Comparison of ENCODE assay signal across 8 mouse cellular contexts in genomic region chr3:108166486-108167211, GRCm38 (mm10). TPM values are rescaled to one million over a fixed set of nuclear protein-coding genes. Genes with fewer than 3 reads are reported as not detected.
DNase-seq lines count a peak whose midpoint lies in the region; ATAC-seq and TF ChIP-seq lines count a peak whose summit lies in the region.
"Had no signal": no experiment of that assay in that cellular context is flagged by ENCODE, and none has a peak within 500 bp of the region (broad histone marks: within the 10 kb centered on the region; RNA-seq: fewer than 3 reads in every experiment).

No protein-coding gene starts in this region.

- no peaks in the 10 kb centered on the region for H3K36me3 ChIP-seq in liver, postnatal 0 days (replicated peaks; ENCODE audit: insufficient read depth, low read length)

- TF ChIP-seq CTCF in cortical plate, adult 2 months (IDR thresholded peaks at IDR 0.05; ENCODE audit: extremely low read depth, insufficient read depth, low read length): peak; percentile 26; the same call in 1 of the 2 replicates
- TF ChIP-seq CTCF in liver, postnatal 0 days (IDR thresholded peaks at IDR 0.05; ENCODE audit: low read depth): peak; percentile 53

- no peak overlapping the region for H3K4me2 ChIP-seq in liver, postnatal 0 days (ENCODE audit: low read depth, low read length)

- H3K4me1 ChIP-seq in cortical plate, adult 2 months (ENCODE audit: control insufficient read depth, insufficient read depth, low read length): peaks cover 3% of the 10 kb centered on the region; the same call in 1 of the 2 replicates
- 0 out of 2 replicates have a peak, but pooled peaks cover 2% of the 10 kb centered on the region for H3K4me1 ChIP-seq in liver, postnatal 0 days (ENCODE audit: insufficient read depth)

- no peak for TF ChIP-seq EP300 in liver, postnatal 0 days (IDR thresholded peaks at IDR 0.05; ENCODE audit: low read depth)

- TF ChIP-seq POLR2A in cortical plate, adult 2 months (IDR thresholded peaks at IDR 0.05; ENCODE audit: extremely low read depth, insufficient read depth, low read length): no peak

- DNase-seq in ES-CJ7 (ENCODE audit: low read depth, low spot score): peak; percentile 20
- peak; percentile 67 for DNase-seq in gastrocnemius, postnatal 10 days
- DNase-seq in kidney, adult 18-20 months: peak; percentile 28
- DNase-seq in liver, postnatal 0 days: peak; percentile 61
- peak; percentile 84 for DNase-seq in retina, embryonic 14.5 days (ENCODE audit: low spot score)

- no peaks in the 10 kb centered on the region for H3K9me3 ChIP-seq in liver, postnatal 0 days (ENCODE audit: low read length)

- peak; percentile 61 for ATAC-seq in liver, postnatal 0 days
- no peak for ATAC-seq in erythroid progenitor cell, adult 5-6 weeks (replicated peaks; ENCODE audit: low FRiP score, poor library complexity, severe bottlenecking)

- 31% methylated on average over 11 of the region's 11 CpGs for WGBS in liver, postnatal 0 days (ENCODE audit: insufficient replicate concordance)

- H3K9ac ChIP-seq in liver, postnatal 0 days (replicated peaks): no peak overlapping the region

- no peak overlapping the region for H3K4me3 ChIP-seq in cortical plate, adult 2 months (ENCODE audit: insufficient read depth, low read length)
- H3K4me3 ChIP-seq in liver, postnatal 0 days (ENCODE audit: low read depth, low read length): no peak overlapping the region

- no peak overlapping the region for H3K27ac ChIP-seq in cortical plate, adult 2 months (ENCODE audit: insufficient read depth, low read length)
- H3K27ac ChIP-seq in liver, postnatal 0 days (ENCODE audit: low read depth): peak overlapping the region; percentile 49; the same call in 1 of the 2 replicates
- H3K27ac ChIP-seq: macrophage had no signal

- no peaks in the 10 kb centered on the region; the same call in 1 of the 2 replicates for H3K27me3 ChIP-seq in liver, postnatal 0 days (ENCODE audit: insufficient read depth, low read length)

RNA-seq across cellular contexts. Expression of gene Gpr61, which starts 12.0 kb away (rescaled TPM):
- 12.3 and 13.2 TPM in 2 replicates for polyA plus RNA-seq in cortical plate, adult 2 months (2012; rRNA removed)
- total RNA-seq in gastrocnemius, postnatal 10 days (2021): under 1 TPM; 0.14 to 0.27 TPM
- not detected in 2 replicates for polyA plus RNA-seq in liver, postnatal 0 days (2015; fragmentation: Nextera tagmentation; extraction: Ambion mirVana)
- not detected in 2 replicates for total RNA-seq in erythroid progenitor cell, adult 5-6 weeks (2015; ENCODE audit: low replicate concordance)
- total RNA-seq in erythroid progenitor cell, adult 5-6 weeks (2017; ENCODE audit: low replicate concordance): not detected in 2 replicates
- polyA plus RNA-seq: macrophage had no signal

RNA-seq across cellular contexts. Expression of gene Amigo1, which starts 19.5 kb away (rescaled TPM):
- polyA plus RNA-seq in cortical plate, adult 2 months (2012; rRNA removed): 43.7 and 49.2 TPM in 2 replicates
- 10 to 100 TPM; 30.7 to 31.6 TPM for total RNA-seq in gastrocnemius, postnatal 10 days (2021)
- 1.2 and 1.5 TPM in 2 replicates for polyA plus RNA-seq in liver, postnatal 0 days (2015; fragmentation: Nextera tagmentation; extraction: Ambion mirVana)
- not detected in 2 replicates for total RNA-seq in erythroid progenitor cell, adult 5-6 weeks (2015; ENCODE audit: low replicate concordance)
- 0.38 TPM in 1 of 2 replicates, not detected in the other for total RNA-seq in erythroid progenitor cell, adult 5-6 weeks (2017; ENCODE audit: low replicate concordance)

RNA-seq across cellular contexts. Expression of gene Gnai3, which starts 20.7 kb away (rescaled TPM):
- 24.9 and 27.0 TPM in 2 replicates for polyA plus RNA-seq in cortical plate, adult 2 months (2012; rRNA removed)
- total RNA-seq in gastrocnemius, postnatal 10 days (2021): 10 to 100 TPM; 28.2 to 33.2 TPM
- 41.9 and 49.1 TPM in 2 replicates for polyA plus RNA-seq in liver, postnatal 0 days (2015; fragmentation: Nextera tagmentation; extraction: Ambion mirVana)
- 29.9 and 45.7 TPM in 2 replicates for total RNA-seq in erythroid progenitor cell, adult 5-6 weeks (2015; ENCODE audit: low replicate concordance)
- total RNA-seq in erythroid progenitor cell, adult 5-6 weeks (2017; ENCODE audit: low replicate concordance): 21.7 and 30.0 TPM in 2 replicates

RNA-seq across cellular contexts. Expression of gene Cyb561d1, which starts 34.4 kb away (rescaled TPM):
- 15.0 and 16.9 TPM in 2 replicates for polyA plus RNA-seq in cortical plate, adult 2 months (2012; rRNA removed)
- 1 to 10 TPM; 3.5 to 4.2 TPM for total RNA-seq in gastrocnemius, postnatal 10 days (2021)
- 1.5 and 1.6 TPM in 2 replicates for polyA plus RNA-seq in liver, postnatal 0 days (2015; fragmentation: Nextera tagmentation; extraction: Ambion mirVana)
- total RNA-seq in erythroid progenitor cell, adult 5-6 weeks (2015; ENCODE audit: low replicate concordance): 1.4 and 2.1 TPM in 2 replicates
- total RNA-seq in erythroid progenitor cell, adult 5-6 weeks (2017; ENCODE audit: low replicate concordance): 5.3 TPM in 1 of 2 replicates, not detected in the other

RNA-seq across cellular contexts. Expression of gene Atxn7l2, which starts 44.1 kb away (rescaled TPM):
- polyA plus RNA-seq in cortical plate, adult 2 months (2012; rRNA removed): 36.5 and 43.0 TPM in 2 replicates
- total RNA-seq in gastrocnemius, postnatal 10 days (2021): 10 to 100 TPM; 13.2 to 18.4 TPM
- 1.4 TPM in 2 replicates for polyA plus RNA-seq in liver, postnatal 0 days (2015; fragmentation: Nextera tagmentation; extraction: Ambion mirVana)
- 0.36 and 5.4 TPM in 2 replicates for total RNA-seq in erythroid progenitor cell, adult 5-6 weeks (2015; ENCODE audit: low replicate concordance)
- total RNA-seq in erythroid progenitor cell, adult 5-6 weeks (2017; ENCODE audit: low replicate concordance): not detected in 2 replicates

Comparison
In these comparisons a context has a peak if more than half of its experiments do, and no peak if none do; other contexts are left out.
1. DNase-seq: peak in every context shown above with its lines; median percentile 84 in retina, embryonic 14.5 days; 67 in gastrocnemius, postnatal 10 days; 61 in liver, postnatal 0 days; 28 in kidney, adult 18-20 months; 20 in ES-CJ7.
2. RNA of gene Amigo1, which starts 19.5 kb away (total RNA-seq): 30.7 to 31.6 TPM in gastrocnemius, postnatal 10 days; 0.38 TPM in erythroid progenitor cell, adult 5-6 weeks; every median in the first group is over 10 times any median in the second.